Mouse (Mus musculus) forebrain, embryonic 10.5 days (tissue): ENCODE results near the gene Iapp. TPM values are rescaled to one million over a fixed set of nuclear protein-coding genes. Genes with fewer than 3 reads are reported as not detected.
"Not testable (repeated sequence)": the region's sequence is repeated elsewhere in the genome, so short reads cannot be mapped to it uniquely, and the experiment has no call there.

Experiments used
- DNase-seq: peaks from one replicate; pipeline ENCODE4 v3.0.0-alpha.2; 2017; ENCODE audit warnings: low spot score; ENCODE audit errors: extremely low spot score
- H3K27ac ChIP-seq: fragments of 300-500 bp; sonication (generic); 2 replicates; pipeline ENCODE4 v1.5.1; 2016; ENCODE audit warnings: mild to moderate bottlenecking
- H3K27me3 ChIP-seq: fragments of 300-500 bp; sonication (generic); 2 replicates; pipeline ENCODE4 v1.6.1; 2016; ENCODE audit warnings: mild to moderate bottlenecking; ENCODE audit not compliant: poor library complexity, severe bottlenecking
- H3K36me3 ChIP-seq: fragments of 300-500 bp; sonication (generic); replicated peaks from 2 replicates; pipeline ENCODE4 v1.6.1; 2016; ENCODE audit warnings: mild to moderate bottlenecking, moderate library complexity
- H3K4me1 ChIP-seq: fragments of 300-500 bp; sonication (generic); 2 replicates; pipeline ENCODE4 v1.6.1; 2016
- H3K4me3 ChIP-seq: fragments of 300-500 bp; sonication (generic); 2 replicates; pipeline ENCODE4 v1.5.1; 2016; ENCODE audit warnings: mild to moderate bottlenecking, moderate library complexity
- H3K9me3 ChIP-seq: fragments of 300-500 bp; sonication (generic); 2 replicates; pipeline ENCODE4 v1.6.1; 2016; ENCODE audit warnings: mild to moderate bottlenecking, moderate library complexity
- WGBS: fragments of 180-500 bp; shearing (Covaris S2); methylation state at CpG from one replicate; pipeline ENCODE4 v1.1.7; 2016; 5-methylcytosine and 5-hydroxymethylcytosine counted together
- polyA plus RNA-seq: library from polyadenylated mRNA; unstranded; fragments of >200 nt; fragmentation: Nextera tagmentation; extraction: Ambion mirVana; gene quantifications from 2 replicates; pipeline ENCODE4 v1.2.1, GENCODE M21; 2016

The Iapp gene
- polyA plus RNA-seq, 1 experiment from 2014 or later, result not detected

DNA sequence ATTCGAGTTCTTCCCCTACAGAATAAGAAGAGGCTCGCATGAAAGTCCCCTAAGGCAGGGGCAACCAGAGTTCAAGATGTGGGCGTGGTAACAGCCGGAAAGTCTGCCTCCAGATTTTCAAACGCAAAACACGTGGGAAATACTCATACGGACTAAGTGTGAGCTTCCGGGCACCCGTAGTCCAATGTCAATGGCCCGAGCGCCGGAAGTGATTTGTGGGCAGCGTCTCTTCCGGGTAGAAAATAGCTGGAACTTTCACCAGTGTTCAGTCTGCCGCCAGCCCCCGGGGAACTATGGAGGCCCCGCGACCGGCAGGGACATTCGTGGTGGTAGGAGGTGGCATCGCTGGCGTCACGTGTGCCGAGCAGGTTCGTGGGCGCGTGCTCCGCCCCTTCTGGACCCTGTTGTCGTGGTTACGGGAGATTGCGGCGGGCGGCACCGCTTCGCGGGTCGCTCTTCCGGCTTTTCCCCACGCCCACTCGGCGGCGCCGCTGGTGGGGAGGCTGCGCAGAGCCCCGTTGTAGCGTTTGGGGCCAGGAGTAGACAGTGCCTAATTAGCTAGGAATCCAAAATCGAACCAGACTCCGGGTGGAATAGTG lies 47.3 kb downstream of the Iapp start, which contains the start of gene Pyroxd1:
Gene Pyroxd1 (plus strand): TSS at position 215 of the 599 bp plus-strand sequence.
- Histone ChIP-seq H3K27me3 (no peaks in the 10 kb centered on the region), H3K27ac (peak within 1 kb of the TSS; percentile 89), H3K9me3 (no peaks in the 10 kb centered on the region), H3K4me3 (peak within 1 kb of the TSS; percentile 69), H3K36me3 (peaks cover 22% of the 10 kb centered on the region), H3K4me1 (peaks cover 9% of the 10 kb centered on the region)
- WGBS, result under 1% methylated on average over 48 of the region's 48 CpGs
- DNase-seq, result peak; percentile 89

DNA sequence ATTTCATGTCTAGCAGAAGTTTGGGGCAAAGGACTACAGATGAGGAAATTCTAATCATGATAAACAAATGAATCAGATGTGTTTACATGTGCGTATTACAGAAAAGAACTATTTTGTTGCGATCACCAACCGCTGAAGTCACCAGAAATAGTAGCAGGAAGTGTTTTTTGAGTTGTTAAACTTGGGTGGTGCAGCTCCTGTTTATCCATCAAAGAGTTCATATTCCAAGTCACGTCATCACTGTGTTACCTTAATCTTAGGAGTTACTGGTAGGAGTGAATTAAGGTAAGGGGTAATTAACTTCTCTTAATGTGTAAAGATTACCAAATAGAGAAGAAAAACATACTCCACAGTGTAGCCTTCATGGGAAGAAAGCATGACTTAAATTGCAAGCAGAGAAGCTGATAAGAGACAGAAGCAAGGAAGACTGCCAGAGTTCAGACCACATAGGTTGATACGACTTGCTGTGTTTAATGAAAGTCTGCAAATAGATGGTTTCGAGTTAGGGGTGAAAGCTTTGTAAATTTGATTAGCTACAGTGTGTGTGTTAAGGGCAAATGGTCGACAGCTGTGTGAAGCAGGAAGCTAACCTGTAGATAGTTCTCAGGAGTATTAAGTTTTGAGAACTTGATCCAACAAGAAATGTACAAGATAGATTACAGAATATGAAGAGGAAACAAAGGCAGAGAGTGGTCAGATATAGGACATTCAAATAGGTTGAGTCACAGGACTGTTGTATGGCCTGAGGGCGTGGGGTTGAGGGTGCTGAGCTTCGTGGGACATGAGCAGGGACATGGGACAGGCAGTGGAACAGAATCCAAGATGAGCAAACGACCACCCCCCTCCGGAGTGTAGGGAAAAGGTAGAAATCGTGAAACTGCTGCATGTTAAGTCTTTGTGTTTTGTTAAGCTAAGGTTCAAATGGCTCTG lies 48.2 kb downstream of the Iapp start:
- peaks cover 9% of the 10 kb centered on the region for H3K4me1 ChIP-seq
- H3K27me3 ChIP-seq, result no peaks in the 10 kb centered on the region
- H3K36me3 ChIP-seq, result peaks cover 30% of the 10 kb centered on the region
- peak overlapping the region; percentile 89 for H3K27ac ChIP-seq
- no peak for DNase-seq
- peak overlapping the region; percentile 69 for H3K4me3 ChIP-seq
- H3K9me3 ChIP-seq, result no peaks in the 10 kb centered on the region
- WGBS, result 60% methylated on average over 12 of the region's 12 CpGs

DNA sequence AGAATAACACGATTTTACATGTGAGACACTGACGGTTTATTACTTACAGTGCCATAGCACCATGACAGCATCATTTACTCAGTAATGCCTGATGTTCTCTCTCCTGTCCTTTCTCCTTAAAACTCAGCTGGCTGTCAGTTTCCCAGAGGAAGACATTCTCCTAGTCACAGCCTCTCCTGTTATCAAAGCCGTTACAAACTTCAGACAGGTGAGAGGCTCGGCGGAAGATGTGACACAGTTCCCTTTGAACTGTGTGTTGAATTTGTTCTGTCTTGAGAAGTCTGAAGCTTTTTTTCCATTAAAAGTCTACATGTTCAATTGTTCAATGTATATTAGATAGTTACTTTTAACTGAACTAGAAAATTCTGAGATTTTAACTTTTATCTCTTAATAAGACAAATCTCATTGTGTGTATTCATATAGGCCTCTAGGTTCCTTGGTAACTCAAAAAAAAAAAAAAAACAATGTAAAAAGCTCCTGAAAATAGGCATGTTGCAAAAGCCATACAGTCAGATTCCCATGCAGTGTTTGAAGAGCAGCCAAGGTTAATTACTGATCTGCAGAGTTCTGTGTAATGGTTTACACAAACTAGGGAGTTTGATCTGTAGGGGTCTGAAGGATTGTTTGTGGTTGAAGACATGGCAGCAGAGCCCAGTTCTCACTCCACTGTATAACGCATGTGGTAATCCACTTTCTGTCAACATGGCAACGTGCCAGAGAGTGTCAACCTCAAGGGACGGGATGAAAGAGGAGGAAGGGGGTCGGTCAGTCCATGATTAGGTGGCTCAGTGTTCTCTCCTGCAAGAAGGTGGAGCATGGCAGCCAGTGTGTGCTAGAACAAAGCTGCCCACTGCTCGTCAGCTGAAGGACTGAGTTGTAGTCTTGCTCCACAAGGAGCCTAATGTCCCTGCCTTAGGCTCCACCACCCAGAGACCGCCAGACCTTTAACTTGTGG lies 49.5 kb downstream of the Iapp start:
- Histone ChIP-seq H3K9me3 (no peaks in the 10 kb centered on the region), H3K4me3 (no peak overlapping the region), H3K36me3 (peaks cover 42% of the 10 kb centered on the region), H3K27ac (no peak overlapping the region), H3K27me3 (no peaks in the 10 kb centered on the region), H3K4me1 (peaks cover 9% of the 10 kb centered on the region)
- WGBS, result 91% methylated on average over 11 of the region's 11 CpGs
- no peak for DNase-seq

DNA sequence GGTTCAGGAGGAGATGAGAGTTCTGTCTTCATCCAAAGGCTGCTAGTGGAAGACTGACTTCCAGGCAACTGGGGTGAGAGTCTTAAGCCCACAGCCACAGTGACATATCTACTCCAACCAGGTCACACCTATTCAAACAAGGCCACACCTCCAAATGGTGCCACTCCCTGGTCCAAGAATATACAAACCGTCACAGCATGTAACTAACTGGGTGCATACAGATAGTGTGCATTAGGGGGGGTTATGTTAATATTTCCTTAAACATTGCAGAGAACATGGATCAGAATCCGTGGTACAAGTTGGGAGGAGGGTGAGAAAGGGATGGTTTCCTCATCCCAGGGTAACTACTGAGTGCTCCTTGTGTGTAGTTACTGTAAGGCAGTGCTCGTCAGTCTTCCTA lies 53.9 kb downstream of the Iapp start:
- H3K36me3 ChIP-seq, result peaks cover 77% of the 10 kb centered on the region
- H3K27me3 ChIP-seq, H3K4me1 ChIP-seq, DNase-seq, H3K27ac ChIP-seq, H3K4me3 ChIP-seq, H3K9me3 ChIP-seq: not testable (repeated sequence)
- 90% methylated on average over 3 of the region's 3 CpGs for WGBS

Other genes with a start within 250 kb of the Iapp start
- not detected in 2 replicates for gene Slco1a6, start 89.9 kb upstream of the Iapp start, polyA plus RNA-seq
- gene Slco1a5, start 24.6 kb downstream of the Iapp start, polyA plus RNA-seq, result 0.31 and 0.46 TPM in 2 replicates
- gene Pyroxd1, start 47.2 kb downstream of the Iapp start, polyA plus RNA-seq, result 19.7 and 20.8 TPM in 2 replicates
- gene Recql, start 88.7 kb downstream of the Iapp start, polyA plus RNA-seq, result 42.8 and 43.5 TPM in 2 replicates
- gene Golt1b, start 88.8 kb downstream of the Iapp start, polyA plus RNA-seq, result 112 and 119 TPM in 2 replicates
- gene Spx, start 115.0 kb downstream of the Iapp start, polyA plus RNA-seq, result 0.33 and 0.53 TPM in 2 replicates
- gene Gys2, start 174.7 kb downstream of the Iapp start, polyA plus RNA-seq, result not detected in 2 replicates
- gene Ldhb, start 209.5 kb downstream of the Iapp start, polyA plus RNA-seq, result 512 and 551 TPM in 2 replicates